Mouse (Mus musculus) ES-Bruce4 (cell line): Measurements from ENCODE around the gene Nbeal2.

Experiments used
- CTCF ChIP-seq: IDR thresholded peaks from one replicate; pipeline ENCODE4 v1.8.1; 2011; ENCODE audit warnings: low read depth, low read length
- EP300 ChIP-seq: IDR thresholded peaks from 2 replicates; pipeline ENCODE4 v1.6.1; 2011; ENCODE audit warnings: low read depth, low read length; ENCODE audit not compliant: insufficient read depth
- POLR2A ChIP-seq: IDR thresholded peaks from one replicate; pipeline ENCODE4 v1.8.1; 2011; ENCODE audit warnings: low read length; ENCODE audit not compliant: insufficient read depth

DNA sequence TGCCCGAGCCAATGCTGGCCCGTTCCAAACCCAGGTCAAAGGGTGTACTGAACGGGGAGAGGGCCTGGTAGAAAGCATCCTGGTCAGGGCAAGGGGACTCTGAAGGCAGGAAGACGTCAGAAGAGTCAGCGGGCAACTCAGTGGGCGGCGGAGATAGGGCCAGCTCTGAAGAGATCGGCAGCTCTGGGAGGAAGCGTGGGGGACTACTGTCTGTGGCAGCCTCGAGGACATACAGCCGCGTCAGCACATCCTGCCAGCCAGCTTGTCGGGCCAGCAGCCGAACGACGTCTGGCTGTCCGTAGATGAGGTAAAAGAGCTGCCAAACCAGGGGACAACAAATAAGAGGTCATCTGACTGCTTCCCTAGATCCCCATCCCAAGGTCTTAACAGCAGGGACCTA, 20.1 kb downstream of the Nbeal2 start:
- no peak for TF ChIP-seq CTCF
- no peak for TF ChIP-seq POLR2A
- TF ChIP-seq EP300 = no peak
